Mouse (Mus musculus) testis, adult 2 months (tissue): ENCODE measurements around the gene Gm17545. TPM values are rescaled to one million over a fixed set of nuclear protein-coding genes. Genes with fewer than 3 reads are reported as not detected.
A peak's percentile ranks its signal among the peaks of the same experiment; 100 is the strongest.
"Not testable (repeated sequence)": the region's sequence is repeated elsewhere in the genome, so short reads cannot be mapped to it uniquely, and the experiment has no call there.

ENCODE experiments used
- H3K27ac ChIP-seq: fragments of 200-500 bp; 2 replicates; pipeline ENCODE4 v1.5.1; 2012; ENCODE audit warnings: low read depth, low read length; ENCODE audit not compliant: control insufficient read depth, insufficient read depth
- H3K27me3 ChIP-seq: fragments of 200-500 bp; 2 replicates; pipeline ENCODE4 v1.6.1; 2012; ENCODE audit warnings: mild to moderate bottlenecking, low read length, moderate library complexity; ENCODE audit not compliant: control insufficient read depth, insufficient read depth
- H3K36me3 ChIP-seq: fragments of 200-500 bp; 2 replicates; pipeline ENCODE4 v1.6.1; 2012; ENCODE audit warnings: mild to moderate bottlenecking, low read length; ENCODE audit not compliant: control insufficient read depth, insufficient read depth
- H3K4me1 ChIP-seq: fragments of 200-500 bp; 2 replicates; pipeline ENCODE4 v1.6.1; 2012; ENCODE audit warnings: low read length; ENCODE audit not compliant: control insufficient read depth, insufficient read depth
- H3K4me3 ChIP-seq: fragments of 200-500 bp; 2 replicates; pipeline ENCODE4 v1.5.1; 2012; ENCODE audit warnings: low read depth, mild to moderate bottlenecking, low read length, moderate library complexity, mixed read lengths; ENCODE audit not compliant: control insufficient read depth
- CTCF ChIP-seq: fragments of 200-500 bp; IDR thresholded peaks from 2 replicates; pipeline ENCODE4 v1.5.1; 2012; ENCODE audit warnings: low read depth, mild to moderate bottlenecking, inconsistent platforms, low read length, moderate library complexity; ENCODE audit not compliant: control insufficient read depth, insufficient read depth, insufficient replicate concordance
- POLR2A ChIP-seq: fragments of 200-500 bp; IDR thresholded peaks from 2 replicates; pipeline ENCODE4 v1.6.1; 2012; ENCODE audit warnings: low read depth, mild to moderate bottlenecking, inconsistent platforms, low read length, moderate library complexity; ENCODE audit not compliant: control insufficient read depth
- polyA plus RNA-seq: library from polyadenylated mRNA; depleted of rRNA; stranded (reverse); fragments of >200 nt; gene quantifications from 2 replicates; pipeline ENCODE4 v1.2.3, GENCODE M21; 2012; rRNA removed

Gm17545 gene
- not detected in 2 replicates for polyA plus RNA-seq

DNA sequence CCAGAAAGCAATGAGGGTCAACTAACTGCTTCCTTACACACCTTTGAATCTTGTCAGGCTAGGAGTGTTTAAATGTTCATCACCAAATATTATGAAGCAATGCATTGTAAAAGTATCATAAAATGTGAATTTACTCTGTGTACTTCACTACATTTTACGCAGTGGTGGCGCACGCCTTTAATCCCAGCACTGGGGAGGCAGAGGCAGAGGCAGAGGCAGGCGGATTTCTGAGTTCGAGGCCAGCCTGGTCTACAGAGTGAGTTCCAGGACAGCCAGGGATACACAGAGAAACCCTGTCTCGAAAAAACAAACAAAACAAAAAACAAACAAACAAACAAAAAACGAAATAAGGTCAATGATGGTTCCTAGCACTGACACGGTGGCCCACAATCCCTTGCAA lies at the start of gene Gm17545:
TSS of gene Gm17545 (plus strand) at position 301 of the 400 bp plus-strand sequence.
- not testable (repeated sequence) for H3K27ac ChIP-seq, H3K4me3 ChIP-seq, H3K27me3 ChIP-seq, H3K4me1 ChIP-seq, H3K36me3 ChIP-seq

GRCm38 (mm10) chr9:22405414-22405813 lies 48.7 kb upstream of the Gm17545 start:
- H3K4me1 ChIP-seq, result no peaks in the 10 kb centered on the region
- H3K27ac ChIP-seq, result no peak overlapping the region
- no peak overlapping the region for H3K4me3 ChIP-seq
- no peaks in the 10 kb centered on the region for H3K27me3 ChIP-seq
- no peaks in the 10 kb centered on the region for H3K36me3 ChIP-seq
- TF ChIP-seq CTCF, result no peak
- TF ChIP-seq POLR2A, result no peak

GRCm38 (mm10) chr9:22407633-22408032 lies 46.5 kb upstream of the Gm17545 start:
- H3K4me3 ChIP-seq, H3K27ac ChIP-seq, H3K27me3 ChIP-seq, H3K36me3 ChIP-seq, H3K4me1 ChIP-seq: not testable (repeated sequence)

DNA sequence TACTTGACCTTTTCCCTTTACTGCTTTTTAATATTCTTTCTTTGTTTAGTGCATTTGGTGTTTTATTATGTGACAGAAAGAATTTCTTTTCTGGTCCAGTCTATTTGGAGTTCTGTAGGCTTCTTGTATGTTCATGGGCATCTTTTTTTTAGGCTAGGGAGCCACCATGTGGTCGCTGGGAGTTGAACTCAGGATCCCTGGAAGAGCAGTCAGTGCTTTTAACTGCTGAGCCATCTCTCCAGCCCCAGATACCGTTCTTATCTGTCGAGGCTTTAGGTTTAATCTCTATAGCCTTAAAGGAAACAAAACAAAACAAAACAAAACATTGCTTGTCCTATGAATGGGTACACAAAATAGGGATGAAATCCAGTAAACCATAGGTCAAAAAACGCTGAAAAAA lies 45.7 kb upstream of the Gm17545 start:
- H3K27ac ChIP-seq, H3K4me3 ChIP-seq: not testable (repeated sequence)

GRCm38 (mm10) chr9:22409501-22409900 lies 44.6 kb upstream of the Gm17545 start:
- Histone ChIP-seq H3K27me3 (no peaks in the 10 kb centered on the region), H3K4me3 (peak overlapping the region; percentile 80), H3K36me3 (no peaks in the 10 kb centered on the region), H3K27ac (no peak overlapping the region; the same call in 1 of the 2 replicates), H3K4me1 (peaks cover 4% of the 10 kb centered on the region; the same call in 1 of the 2 replicates)
- TF ChIP-seq POLR2A (no peak), CTCF (peak; percentile 18; the same call in 1 of the 2 replicates)

More for the DNA sequence above, 45.7 kb upstream of the Gm17545 start:
- H3K36me3 ChIP-seq, H3K4me1 ChIP-seq, H3K27me3 ChIP-seq: not testable (repeated sequence)

DNA sequence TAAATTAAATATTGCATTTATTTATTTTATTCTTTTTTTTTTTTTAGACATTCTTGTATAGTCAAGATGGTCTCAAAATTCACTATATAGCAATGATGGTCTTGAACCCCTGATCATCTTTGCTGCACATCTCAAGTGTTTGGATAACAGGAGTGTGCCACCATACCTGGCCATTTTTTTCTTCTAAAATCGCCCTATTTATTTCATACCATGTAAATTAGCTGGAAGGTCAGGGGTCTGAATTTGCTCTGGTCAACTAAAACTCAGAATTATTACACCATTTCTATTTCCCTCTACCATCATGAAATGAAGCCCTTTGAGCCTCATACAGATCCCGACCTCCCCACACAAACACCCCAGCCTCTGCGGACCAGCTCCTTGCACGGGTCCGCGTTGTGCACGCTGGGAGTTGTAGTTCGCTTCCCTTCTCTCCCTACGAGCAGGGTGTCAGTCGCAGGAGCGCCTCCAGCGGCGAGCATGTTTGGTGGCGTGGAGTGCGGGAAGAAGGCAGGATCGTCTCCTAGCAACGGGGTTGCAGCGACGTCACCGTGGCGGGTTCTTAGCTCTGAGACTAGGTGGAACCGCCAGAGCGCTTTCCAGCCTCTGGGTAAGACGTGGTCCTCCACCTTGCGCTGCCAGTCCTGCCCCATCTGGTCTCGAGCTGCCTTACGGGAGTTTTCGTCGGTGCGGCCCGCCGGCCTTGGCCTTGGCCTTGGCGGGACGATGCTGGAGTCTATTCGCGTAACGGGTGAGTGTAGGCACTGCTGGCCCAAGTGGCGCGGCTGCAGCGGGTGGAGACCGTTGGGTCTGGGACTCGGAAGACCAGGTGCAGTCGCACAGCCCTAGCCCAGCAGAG lies 42.9 kb upstream of the Gm17545 start, which contains the start of gene 9530077C05Rik:
TSS of gene 9530077C05Rik (plus strand) at position 512 of the 856 bp plus-strand sequence.
- TF ChIP-seq CTCF (peak; percentile 87), POLR2A (peak; percentile 73; the same call in 1 of the 2 replicates)
- peak within 1 kb of the TSS; percentile 79 for H3K27ac ChIP-seq
- H3K4me3 ChIP-seq, result peak within 1 kb of the TSS; percentile 92

GRCm38 (mm10) chr9:22416187-22416586 lies 37.9 kb upstream of the Gm17545 start:
- no peak overlapping the region for H3K4me3 ChIP-seq
- no peak overlapping the region for H3K27ac ChIP-seq
- no peak for TF ChIP-seq CTCF
- no peak for TF ChIP-seq POLR2A
- peaks cover 7% of the 10 kb centered on the region; the same call in 1 of the 2 replicates for H3K4me1 ChIP-seq
- H3K27me3 ChIP-seq, result no peaks in the 10 kb centered on the region
- H3K36me3 ChIP-seq, result no peaks in the 10 kb centered on the region

More for the DNA sequence above, 42.9 kb upstream of the Gm17545 start, which contains the start of gene 9530077C05Rik:
- H3K27me3 ChIP-seq, result no peaks in the 10 kb centered on the region
- no peaks in the 10 kb centered on the region for H3K36me3 ChIP-seq
- H3K4me1 ChIP-seq, result peaks cover 4% of the 10 kb centered on the region; the same call in 1 of the 2 replicates

DNA sequence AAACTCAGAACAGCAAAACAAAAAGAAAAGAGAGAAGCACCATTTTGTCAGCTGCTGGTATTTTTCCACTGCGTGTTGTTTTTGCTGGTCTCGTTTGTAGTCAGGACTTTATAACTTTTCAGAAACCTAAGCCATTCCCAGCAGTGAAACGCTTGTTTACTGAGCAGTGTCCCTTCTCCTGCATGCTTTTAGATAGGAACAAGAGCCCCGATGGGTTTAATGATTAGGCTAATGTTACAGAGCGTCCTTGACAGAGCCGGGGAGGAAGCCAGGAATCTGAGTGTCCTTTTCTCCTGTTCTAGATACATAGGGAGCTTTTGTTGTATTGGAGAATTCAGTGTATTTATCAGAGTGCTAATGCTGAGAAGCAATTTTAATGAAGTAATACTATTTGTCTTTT lies 36.5 kb upstream of the Gm17545 start:
- H3K4me1 ChIP-seq, result peaks cover 4% of the 10 kb centered on the region; the same call in 1 of the 2 replicates
- H3K27ac ChIP-seq, result peak overlapping the region; percentile 82
- H3K27me3 ChIP-seq, result no peaks in the 10 kb centered on the region
- no peak for TF ChIP-seq POLR2A
- no peak for TF ChIP-seq CTCF
- no peak overlapping the region for H3K4me3 ChIP-seq
- H3K36me3 ChIP-seq, result no peaks in the 10 kb centered on the region
